Mouse (Mus musculus): Measurements from ENCODE around the gene Car1. TPM values are rescaled to one million over a fixed set of nuclear protein-coding genes. Genes with fewer than 3 reads are reported as not detected.
A peak's percentile ranks its signal among the peaks of the same experiment; 100 is the strongest.
"Not testable (repeated sequence)": the region's sequence is repeated elsewhere in the genome, so short reads cannot be mapped to it uniquely, and the experiment has no call there.

Car1 gene
- polyA plus RNA-seq, 1 experiment from 2014 or later: 0.23 TPM

DNA sequence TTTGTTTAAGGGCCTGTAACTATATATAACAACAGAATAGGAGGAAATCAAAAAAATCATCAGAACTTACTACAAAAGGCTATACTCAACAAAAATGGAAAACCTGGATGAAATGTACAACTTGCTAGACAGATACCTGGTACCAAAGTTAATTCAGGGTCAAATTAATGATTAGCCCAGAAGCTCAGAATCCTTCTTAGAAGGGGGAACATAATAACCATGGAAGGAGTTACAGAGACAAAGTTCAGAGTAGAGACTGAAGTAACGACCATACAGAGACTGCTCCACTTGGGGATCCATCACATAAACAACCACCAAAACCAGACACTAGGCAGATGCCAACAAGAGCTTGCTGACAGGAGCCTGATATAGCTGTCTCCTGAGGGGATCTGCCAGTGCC lies 7.2 kb upstream of the Car1 start:
- not testable (repeated sequence) for ATAC-seq (ENCODE audit: insufficient number of reproducible peaks, low FRiP score, low TSS enrichment, low read depth)
- WGBS: 71% methylated on average over 1 of the region's 1 CpGs

DNA sequence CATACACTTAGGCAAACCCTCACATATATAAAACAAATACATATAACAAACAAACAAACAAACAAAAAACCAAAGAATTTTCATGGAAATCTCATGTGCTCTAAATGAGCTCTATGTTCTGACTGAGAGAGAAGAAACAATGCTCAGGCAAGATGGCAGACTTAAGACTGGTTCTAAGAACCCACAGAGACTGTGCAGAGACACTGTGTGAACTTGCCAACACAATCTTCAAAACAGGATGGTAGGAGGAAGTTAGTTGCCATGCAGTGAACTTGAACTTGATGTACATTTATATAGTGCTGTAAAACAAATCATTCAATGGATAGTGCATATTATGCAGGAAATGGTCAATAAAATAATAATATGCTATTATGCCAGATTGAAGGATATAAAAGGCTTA lies 1.5 kb downstream of the Car1 start:
- Histone ChIP-seq H3K4me2 (replicated peaks) (no peak overlapping the region), H3K27me3 (no peaks in the 10 kb centered on the region), H3K4me1 (no peaks in the 10 kb centered on the region), H3K27ac (replicated peaks) (no peak overlapping the region), H3K9ac (no peak overlapping the region), H3K9me3 (replicated peaks) (no peaks in the 10 kb centered on the region), H3K36me3 (no peaks in the 10 kb centered on the region), H3K4me3 (replicated peaks) (no peak overlapping the region)
- ATAC-seq (ENCODE audit: insufficient number of reproducible peaks, low FRiP score, low TSS enrichment, low read depth): no peak

More for the DNA sequence above, 7.2 kb upstream of the Car1 start:
- not testable (repeated sequence) for H3K27ac ChIP-seq (replicated peaks); H3K4me2 ChIP-seq (replicated peaks); H3K4me3 ChIP-seq (replicated peaks); H3K36me3 ChIP-seq; H3K9ac ChIP-seq; H3K9me3 ChIP-seq (replicated peaks); H3K4me1 ChIP-seq; H3K27me3 ChIP-seq

DNA sequence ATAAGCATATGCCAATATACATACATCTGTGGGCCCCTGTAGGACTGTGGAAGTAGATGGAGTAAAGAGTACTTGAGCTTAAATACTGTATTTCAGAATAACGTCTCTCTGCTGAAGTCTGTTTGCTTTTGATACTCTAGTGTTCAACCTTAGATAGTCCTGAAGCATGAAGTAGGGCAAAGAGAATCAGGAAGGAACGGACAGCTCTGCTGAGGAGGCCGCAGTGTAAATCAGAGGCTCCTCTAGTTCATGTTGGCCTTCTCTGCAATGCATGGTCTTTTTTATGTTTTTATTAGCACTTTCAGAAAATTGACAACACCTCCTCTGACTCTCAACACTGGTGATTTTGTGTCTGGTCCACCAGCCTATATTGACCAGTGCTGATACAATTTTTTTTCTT lies 2.2 kb downstream of the Car1 start:
- H3K4me1 ChIP-seq: no peaks in the 10 kb centered on the region
- H3K27me3 ChIP-seq: no peaks in the 10 kb centered on the region
- no peaks in the 10 kb centered on the region for H3K36me3 ChIP-seq
- no peak overlapping the region for H3K9ac ChIP-seq
- no peaks in the 10 kb centered on the region for H3K9me3 ChIP-seq (replicated peaks)
- H3K4me2 ChIP-seq (replicated peaks): no peak overlapping the region
- no peak overlapping the region for H3K4me3 ChIP-seq (replicated peaks)
- no peak for ATAC-seq (ENCODE audit: insufficient number of reproducible peaks, low FRiP score, low TSS enrichment, low read depth)
- WGBS: 91% methylated on average over 3 of the region's 3 CpGs
- H3K27ac ChIP-seq (replicated peaks): no peak overlapping the region

DNA sequence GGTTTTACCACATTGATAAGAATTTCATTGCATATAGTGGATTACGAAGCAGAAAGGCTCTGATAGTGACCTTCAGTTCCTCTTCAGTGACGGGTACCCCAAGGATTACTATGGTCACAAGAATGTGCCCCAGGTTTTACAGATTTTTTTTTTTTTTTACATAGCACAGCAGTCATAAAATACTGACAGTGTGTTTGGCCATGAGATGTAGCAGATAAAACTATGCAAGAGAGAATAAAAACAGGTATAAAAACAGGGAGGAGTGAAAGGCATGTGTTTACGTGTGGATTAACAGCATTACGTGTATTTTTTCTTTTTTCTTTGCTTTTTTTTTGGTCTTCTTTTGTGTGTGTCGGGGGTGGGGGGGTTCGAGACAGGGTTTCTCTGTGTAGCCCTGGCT lies 3.3 kb downstream of the Car1 start:
- no peak for ATAC-seq (ENCODE audit: insufficient number of reproducible peaks, low FRiP score, low TSS enrichment, low read depth)
- no peak overlapping the region for H3K4me3 ChIP-seq (replicated peaks)
- WGBS: 81% methylated on average over 6 of the region's 6 CpGs
- H3K4me2 ChIP-seq (replicated peaks): no peak overlapping the region
- H3K27me3 ChIP-seq: no peaks in the 10 kb centered on the region
- no peak overlapping the region for H3K9ac ChIP-seq
- H3K9me3 ChIP-seq (replicated peaks): no peaks in the 10 kb centered on the region
- no peaks in the 10 kb centered on the region for H3K36me3 ChIP-seq
- no peak overlapping the region for H3K27ac ChIP-seq (replicated peaks)
- H3K4me1 ChIP-seq: no peaks in the 10 kb centered on the region

DNA sequence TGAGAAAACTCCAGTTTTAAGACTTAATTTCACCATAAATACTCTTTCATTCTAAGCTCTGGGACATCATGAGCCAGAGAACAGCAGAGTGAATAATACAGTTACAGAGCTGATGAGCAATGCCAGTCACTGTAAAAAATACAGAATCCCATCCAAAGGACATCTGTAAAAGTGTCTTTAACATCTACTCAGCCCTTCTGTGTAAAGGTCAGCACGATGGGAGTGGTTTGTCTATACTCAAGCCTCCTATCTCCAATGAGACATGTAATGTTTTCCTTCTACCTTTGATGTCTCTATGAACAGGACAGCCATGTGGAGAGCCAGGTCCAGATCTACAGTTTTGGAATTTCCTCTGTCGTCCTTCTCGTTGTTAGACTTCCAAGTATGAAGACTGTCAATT lies 11.1 kb downstream of the Car1 start:
- Histone ChIP-seq H3K4me1 (no peaks in the 10 kb centered on the region), H3K4me3 (replicated peaks) (no peak overlapping the region), H3K9me3 (replicated peaks) (no peaks in the 10 kb centered on the region), H3K36me3 (no peaks in the 10 kb centered on the region), H3K9ac (no peak overlapping the region), H3K27ac (replicated peaks) (no peak overlapping the region), H3K27me3 (no peaks in the 10 kb centered on the region), H3K4me2 (replicated peaks) (no peak overlapping the region)
- no peak for ATAC-seq (ENCODE audit: insufficient number of reproducible peaks, low FRiP score, low TSS enrichment, low read depth)
- 87% methylated on average over 3 of the region's 3 CpGs for WGBS

DNA sequence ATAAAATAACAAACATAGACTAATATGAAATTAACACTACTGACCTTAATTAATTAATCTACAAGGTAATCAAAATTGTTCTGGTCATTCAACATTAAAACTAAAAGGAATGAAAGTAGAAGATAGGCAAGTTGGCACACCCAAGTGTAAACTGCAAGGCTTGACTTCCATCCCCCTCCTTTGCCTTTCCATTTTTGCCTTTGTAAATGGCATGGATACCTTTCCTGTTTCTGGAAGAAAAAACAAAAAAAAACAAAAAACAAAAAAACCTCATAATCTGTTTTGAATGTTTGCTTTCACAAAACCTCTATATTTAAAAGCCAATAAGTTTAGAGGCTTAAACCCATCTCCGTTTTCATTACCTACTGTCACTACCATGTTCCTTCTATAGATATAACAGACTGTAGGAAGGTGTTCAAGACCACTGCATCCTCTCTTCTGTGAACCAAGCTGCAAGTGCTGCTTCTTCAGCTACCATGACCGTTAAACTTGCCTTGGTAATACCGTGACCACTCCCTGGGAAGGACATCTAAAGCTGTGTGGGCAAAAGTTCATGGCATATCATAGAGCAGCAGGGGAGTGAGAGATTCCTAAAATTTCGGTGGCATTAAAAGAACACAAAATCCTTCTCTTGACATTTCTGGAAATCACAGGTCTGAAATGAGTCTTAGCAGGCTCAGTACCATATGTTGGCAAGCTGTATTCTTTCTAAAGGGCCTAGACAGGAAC lies 12.7 kb downstream of the Car1 start:
- H3K9me3 ChIP-seq (replicated peaks): no peaks in the 10 kb centered on the region
- no peaks in the 10 kb centered on the region for H3K27me3 ChIP-seq
- H3K27ac ChIP-seq (replicated peaks): no peak overlapping the region
- no peaks in the 10 kb centered on the region for H3K36me3 ChIP-seq
- H3K9ac ChIP-seq: no peak overlapping the region
- ATAC-seq (ENCODE audit: insufficient number of reproducible peaks, low FRiP score, low TSS enrichment, low read depth): no peak
- H3K4me2 ChIP-seq (replicated peaks): no peak overlapping the region
- no peaks in the 10 kb centered on the region for H3K4me1 ChIP-seq
- no peak overlapping the region for H3K4me3 ChIP-seq (replicated peaks)
- 78% methylated on average over 4 of the region's 4 CpGs for WGBS

DNA sequence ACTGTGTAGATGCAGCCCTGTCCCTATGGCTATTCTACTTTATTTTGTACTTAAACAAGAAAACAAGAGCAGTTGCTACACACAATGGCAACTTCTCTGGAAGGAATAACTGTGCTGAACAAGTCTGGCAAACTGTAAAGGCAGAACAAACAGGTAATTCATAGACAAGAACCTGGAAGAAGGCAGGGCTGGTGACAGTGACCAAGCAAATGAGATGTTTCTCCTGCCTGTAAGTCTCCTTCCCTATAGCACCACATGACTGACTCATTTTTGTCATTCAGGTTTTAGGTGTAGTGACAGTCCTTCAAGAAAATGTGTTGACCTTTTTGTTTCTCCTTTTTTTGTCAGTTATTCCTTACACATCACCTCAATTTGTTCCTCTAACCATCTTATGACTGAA lies 16.1 kb downstream of the Car1 start:
- H3K4me3 ChIP-seq (replicated peaks): no peak overlapping the region
- H3K9me3 ChIP-seq (replicated peaks): no peaks in the 10 kb centered on the region
- no peak overlapping the region for H3K4me2 ChIP-seq (replicated peaks)
- no peaks in the 10 kb centered on the region for H3K4me1 ChIP-seq
- no peak overlapping the region for H3K27ac ChIP-seq (replicated peaks)
- H3K9ac ChIP-seq: no peak overlapping the region
- no peak for ATAC-seq (ENCODE audit: insufficient number of reproducible peaks, low FRiP score, low TSS enrichment, low read depth)
- H3K36me3 ChIP-seq: no peaks in the 10 kb centered on the region
- no peaks in the 10 kb centered on the region for H3K27me3 ChIP-seq

DNA sequence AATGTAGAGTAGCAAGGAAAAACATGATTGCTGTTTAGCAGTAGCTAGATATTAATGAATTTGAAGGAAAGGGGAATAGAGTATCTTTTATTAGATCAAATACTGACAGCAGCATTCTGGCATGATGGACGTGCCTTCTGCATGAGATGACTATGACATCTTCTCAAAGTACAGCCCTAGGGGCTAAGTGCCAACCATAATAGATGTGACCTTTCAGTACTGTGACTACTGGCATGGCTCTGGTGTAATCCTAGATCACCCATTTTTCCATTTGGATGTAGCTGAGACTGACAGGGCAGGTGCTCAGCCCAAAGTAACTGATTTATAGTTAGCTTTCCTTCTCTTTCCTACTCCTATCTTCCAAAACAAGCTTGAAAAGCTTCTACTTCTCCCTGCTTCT lies 20.6 kb downstream of the Car1 start:
- no peaks in the 10 kb centered on the region for H3K4me1 ChIP-seq
- H3K9me3 ChIP-seq (replicated peaks): no peaks in the 10 kb centered on the region
- no peak for ATAC-seq (ENCODE audit: insufficient number of reproducible peaks, low FRiP score, low TSS enrichment, low read depth)
- no peak overlapping the region for H3K4me2 ChIP-seq (replicated peaks)
- H3K27ac ChIP-seq (replicated peaks): no peak overlapping the region
- no peaks in the 10 kb centered on the region for H3K36me3 ChIP-seq
- WGBS: 56% methylated on average over 1 of the region's 1 CpGs
- H3K4me3 ChIP-seq (replicated peaks): no peak overlapping the region
- no peak overlapping the region for H3K9ac ChIP-seq
- no peaks in the 10 kb centered on the region for H3K27me3 ChIP-seq

DNA sequence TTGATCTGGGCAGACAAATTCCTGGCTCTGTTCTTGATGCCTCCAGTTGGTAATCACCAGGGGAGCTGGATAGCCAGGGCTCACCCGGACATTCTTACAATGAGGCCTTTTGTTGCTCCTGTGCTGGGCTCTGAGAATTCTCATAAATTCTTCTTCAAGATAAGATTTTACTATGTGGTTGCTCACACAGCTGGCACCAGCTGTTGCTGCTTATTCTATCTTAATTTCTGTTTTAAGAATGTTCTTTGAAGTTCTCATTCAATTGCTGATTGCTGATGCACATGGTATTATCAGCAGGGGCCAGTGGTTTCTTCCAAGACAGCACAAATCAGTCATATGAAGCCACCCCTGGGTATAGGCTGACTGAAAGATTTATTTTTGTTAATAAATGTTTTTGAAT lies 21.0 kb downstream of the Car1 start:
- Histone ChIP-seq H3K36me3 (no peaks in the 10 kb centered on the region), H3K4me1 (no peaks in the 10 kb centered on the region), H3K27me3 (no peaks in the 10 kb centered on the region), H3K27ac (replicated peaks) (no peak overlapping the region), H3K4me3 (replicated peaks) (no peak overlapping the region), H3K9me3 (replicated peaks) (no peaks in the 10 kb centered on the region), H3K9ac (no peak overlapping the region), H3K4me2 (replicated peaks) (no peak overlapping the region)
- ATAC-seq (ENCODE audit: insufficient number of reproducible peaks, low FRiP score, low TSS enrichment, low read depth): 0 out of 2 replicates have a peak, but pooled peaks have one; percentile 24
- 42% methylated on average over 1 of the region's 1 CpGs for WGBS

DNA sequence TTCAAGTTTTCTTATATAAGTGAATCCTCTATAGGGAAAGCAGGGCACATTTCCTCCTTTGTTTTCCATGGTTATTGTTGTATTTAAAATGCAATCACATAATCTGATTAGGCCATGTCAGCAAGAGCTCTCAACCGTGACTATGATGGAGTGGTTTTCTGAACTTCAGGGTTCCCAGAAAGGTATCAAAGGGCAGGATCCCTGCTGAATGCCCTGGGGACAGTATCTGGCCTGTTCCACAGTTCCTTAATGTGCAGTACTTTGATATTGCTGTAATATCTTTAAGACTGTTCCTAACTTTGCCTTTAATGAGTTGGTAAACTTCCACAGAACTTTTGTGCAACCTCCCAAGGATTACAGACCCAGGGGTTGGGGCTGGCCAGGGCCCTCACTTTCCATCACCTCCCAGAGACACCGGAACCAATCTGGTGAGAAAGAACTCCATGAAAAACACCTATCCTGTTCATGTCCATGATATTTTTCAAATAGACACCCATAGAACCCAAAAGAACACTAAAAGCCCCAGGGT lies 21.6 kb downstream of the Car1 start:
- no peaks in the 10 kb centered on the region for H3K9me3 ChIP-seq (replicated peaks)
- WGBS: 52% methylated on average over 2 of the region's 2 CpGs
- ATAC-seq (ENCODE audit: insufficient number of reproducible peaks, low FRiP score, low TSS enrichment, low read depth): no peak
- no peaks in the 10 kb centered on the region for H3K27me3 ChIP-seq
- H3K4me2 ChIP-seq (replicated peaks): no peak overlapping the region
- no peaks in the 10 kb centered on the region for H3K4me1 ChIP-seq
- no peak overlapping the region for H3K27ac ChIP-seq (replicated peaks)
- no peak overlapping the region for H3K4me3 ChIP-seq (replicated peaks)
- no peak overlapping the region for H3K9ac ChIP-seq
- no peaks in the 10 kb centered on the region for H3K36me3 ChIP-seq

DNA sequence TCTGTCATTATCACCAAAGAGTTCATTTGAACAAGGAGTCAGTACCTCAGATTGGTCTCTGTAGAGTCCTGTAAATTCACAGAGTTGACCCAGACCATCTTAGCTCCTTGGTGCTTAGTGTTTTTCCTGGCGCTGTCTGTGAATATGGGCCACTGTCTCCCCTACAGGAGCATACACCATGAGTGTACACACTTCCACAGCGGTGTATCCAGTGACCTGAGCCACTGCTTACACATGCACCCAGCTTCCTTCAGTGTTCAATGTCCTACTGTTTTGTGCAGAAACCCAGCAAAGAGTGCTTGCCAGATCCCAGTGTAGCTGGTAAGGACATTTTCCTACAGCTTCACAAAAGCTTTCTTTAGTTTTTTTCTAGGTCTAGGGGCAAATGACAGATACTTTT lies 22.8 kb downstream of the Car1 start:
- ATAC-seq (ENCODE audit: insufficient number of reproducible peaks, low FRiP score, low TSS enrichment, low read depth): no peak
- H3K4me1 ChIP-seq: no peaks in the 10 kb centered on the region
- H3K36me3 ChIP-seq: no peaks in the 10 kb centered on the region
- no peak overlapping the region for H3K9ac ChIP-seq
- 81% methylated on average over 2 of the region's 2 CpGs for WGBS
- no peak overlapping the region for H3K4me3 ChIP-seq (replicated peaks)
- no peaks in the 10 kb centered on the region for H3K27me3 ChIP-seq
- H3K4me2 ChIP-seq (replicated peaks): no peak overlapping the region
- H3K9me3 ChIP-seq (replicated peaks): no peaks in the 10 kb centered on the region
- H3K27ac ChIP-seq (replicated peaks): no peak overlapping the region

DNA sequence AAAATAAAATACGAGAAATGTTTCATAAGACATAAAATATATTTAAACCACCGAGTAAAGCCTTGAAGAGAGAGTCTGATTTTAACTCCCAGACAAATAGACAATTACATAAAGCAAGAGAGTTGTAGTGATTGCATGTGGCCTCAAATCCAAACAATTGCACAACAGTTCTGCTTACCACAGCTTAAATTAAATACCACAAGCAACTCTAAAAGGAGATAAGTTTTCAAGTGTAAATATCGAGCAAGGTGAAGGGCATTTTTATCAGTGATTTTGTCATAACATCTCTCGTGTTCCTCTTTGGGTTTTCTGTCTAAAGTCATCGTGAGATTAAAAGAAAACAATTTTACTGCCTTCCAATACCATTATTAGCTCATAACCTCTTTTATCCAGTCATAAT lies 25.0 kb downstream of the Car1 start:
- not testable (repeated sequence) for H3K4me2 ChIP-seq (replicated peaks); H3K27me3 ChIP-seq; H3K9me3 ChIP-seq (replicated peaks); H3K9ac ChIP-seq; H3K4me3 ChIP-seq (replicated peaks); H3K27ac ChIP-seq (replicated peaks); H3K4me1 ChIP-seq; ATAC-seq (ENCODE audit: insufficient number of reproducible peaks, low FRiP score, low TSS enrichment, low read depth); H3K36me3 ChIP-seq
- 76% methylated on average over 5 of the region's 5 CpGs for WGBS
